Mouse (Mus musculus) natural killer cell, adult 2 months (primary cell): Measurements from ENCODE around the gene Gpatch1.
A peak's percentile ranks its signal among the peaks of the same experiment; 100 is the strongest.
"Not testable (repeated sequence)": the region's sequence is repeated elsewhere in the genome, so short reads cannot be mapped to it uniquely, and the experiment has no call there.

ENCODE experiments used
- DNase-seq, 2 experiments: peaks; one replicate each; pipeline ENCODE4 v3.0.0; 2022; ENCODE audit warnings: low spot score in 2 of 2

Gpatch1 gene

DNA sequence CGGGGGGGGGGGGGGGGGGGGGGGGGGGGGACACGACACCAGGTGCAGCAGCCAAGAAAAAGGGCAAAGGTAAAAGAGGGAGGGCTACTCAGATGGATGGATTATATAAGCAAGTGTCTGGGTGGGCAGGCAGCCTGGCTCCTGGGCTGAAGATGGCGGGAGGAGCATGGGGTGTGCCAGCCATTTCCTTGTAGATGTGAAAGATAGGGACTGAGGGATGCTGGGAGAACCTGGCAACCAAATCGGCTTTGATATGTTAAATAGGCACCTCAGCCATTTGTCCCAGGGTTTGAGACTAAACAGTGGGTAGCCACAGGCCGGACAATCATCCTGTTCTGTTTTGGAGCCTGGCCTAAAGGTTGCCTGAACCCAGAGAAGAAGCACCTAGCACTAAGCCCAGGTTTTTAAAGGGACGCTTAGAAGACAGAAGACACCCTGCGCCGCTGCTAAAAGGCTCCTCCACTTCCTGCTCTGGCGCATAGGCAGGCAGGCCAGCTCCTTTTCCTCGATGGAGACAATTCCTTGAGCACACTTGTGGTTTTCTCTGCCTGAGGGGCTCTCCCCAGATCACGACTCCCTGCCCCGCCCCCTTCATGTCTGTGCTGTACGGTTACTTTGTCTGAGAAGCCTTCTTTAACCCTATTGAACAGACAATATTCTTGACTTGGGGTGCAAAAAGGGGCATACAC is 4.6 kb upstream of the Gpatch1 start:
- no peak for DNase-seq

DNA sequence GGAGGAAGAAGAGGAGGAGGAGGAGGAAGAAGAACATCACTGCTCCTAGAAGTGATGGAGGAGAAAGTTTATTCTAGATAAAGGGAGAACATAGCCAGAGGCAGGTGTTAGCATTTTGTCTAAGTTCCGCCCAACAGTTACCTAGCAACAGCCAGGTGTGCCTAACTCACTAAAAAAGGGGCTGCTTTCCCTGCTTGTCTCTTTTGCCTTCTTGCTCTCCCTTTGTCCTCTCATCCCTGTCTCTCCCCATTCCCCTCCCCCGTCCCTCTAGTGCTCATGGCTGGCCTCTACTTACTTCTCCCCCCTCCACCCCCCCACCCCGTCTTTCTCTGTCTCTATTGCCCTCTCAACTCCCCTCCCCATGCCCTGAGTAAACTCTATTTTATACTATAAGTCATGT is 3.9 kb upstream of the Gpatch1 start:
- DNase-seq: no peak

DNA sequence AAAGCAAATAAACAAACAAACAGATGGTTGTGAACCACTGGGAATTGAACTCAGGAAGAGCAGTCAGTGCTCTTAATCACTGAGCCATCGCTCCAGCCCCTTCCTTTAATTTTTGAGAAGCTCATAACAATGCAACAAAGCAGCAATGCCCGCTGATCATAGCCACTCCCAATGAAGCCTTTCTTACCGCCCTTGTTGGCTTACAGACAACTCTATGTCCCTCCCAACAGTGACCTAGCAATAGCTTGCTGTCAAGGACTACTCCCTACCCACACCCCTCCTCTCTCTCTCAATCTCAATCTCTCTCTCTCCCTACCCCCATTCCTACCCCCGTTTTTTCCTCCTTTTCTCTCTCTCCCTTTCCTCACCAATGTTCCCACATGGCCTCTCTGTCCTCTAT is 1.5 kb upstream of the Gpatch1 start:
- no peak for DNase-seq

DNA sequence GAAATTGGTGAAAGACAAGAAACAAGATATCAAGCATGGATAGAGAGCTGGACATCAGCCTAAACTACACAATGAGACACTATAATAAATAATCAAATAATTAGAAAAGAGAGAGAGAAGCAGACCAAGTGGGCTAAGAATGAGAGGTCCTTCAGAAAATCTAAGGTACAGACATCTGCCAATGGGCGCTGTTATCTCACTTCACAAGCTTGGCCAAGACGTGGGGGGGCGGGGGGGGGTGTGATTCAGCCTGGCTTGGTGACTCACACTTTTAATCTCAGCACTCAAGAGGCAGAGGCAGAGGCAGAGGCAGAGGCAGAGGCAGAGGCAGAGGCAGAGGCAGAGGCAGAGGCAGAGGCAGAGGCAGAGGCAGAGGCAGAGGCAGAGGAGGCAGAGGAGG is 981 bp upstream of the Gpatch1 start:
- not testable (repeated sequence) for DNase-seq

DNA sequence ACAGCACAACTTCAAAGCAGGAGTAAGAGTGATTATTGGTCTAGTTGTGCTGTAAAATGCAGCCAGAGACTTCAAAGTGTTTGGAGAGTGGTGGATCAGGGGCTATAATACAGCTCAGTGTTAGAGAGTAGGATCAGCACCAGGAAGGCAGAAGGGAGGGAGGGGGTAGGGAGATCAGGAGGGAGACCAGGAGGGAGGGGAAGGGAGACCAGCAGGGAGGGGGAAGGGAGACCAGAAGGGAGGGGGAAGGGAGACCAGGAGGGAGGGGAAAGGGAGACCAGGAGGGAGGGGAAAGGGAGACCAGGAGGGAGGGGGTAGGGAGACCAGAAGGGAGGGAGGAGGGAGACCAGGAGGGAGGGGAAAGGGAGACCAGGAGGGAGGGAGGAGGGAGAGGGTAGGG is 4.1 kb downstream of the Gpatch1 start:
- DNase-seq: no peak

DNA sequence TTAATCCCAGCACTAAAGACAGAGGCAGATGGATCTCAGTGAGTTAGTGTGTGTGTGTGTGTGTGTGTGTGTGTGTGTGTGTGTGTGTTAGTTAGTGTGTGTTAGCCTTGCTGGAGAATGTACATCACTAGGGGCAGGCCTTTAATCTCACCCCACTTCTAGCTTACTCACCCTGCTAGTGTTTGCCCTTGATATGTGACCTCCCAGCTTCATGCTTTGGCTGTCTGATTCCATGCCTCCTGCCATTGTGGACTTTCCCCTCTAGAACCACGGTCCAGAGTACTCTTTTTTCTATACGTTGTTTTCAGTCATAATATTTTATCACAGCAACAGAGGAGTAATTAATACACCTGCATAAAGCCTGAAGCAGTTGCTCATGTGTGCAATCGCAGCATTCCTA is 7.0 kb downstream of the Gpatch1 start:
- DNase-seq: no peak

DNA sequence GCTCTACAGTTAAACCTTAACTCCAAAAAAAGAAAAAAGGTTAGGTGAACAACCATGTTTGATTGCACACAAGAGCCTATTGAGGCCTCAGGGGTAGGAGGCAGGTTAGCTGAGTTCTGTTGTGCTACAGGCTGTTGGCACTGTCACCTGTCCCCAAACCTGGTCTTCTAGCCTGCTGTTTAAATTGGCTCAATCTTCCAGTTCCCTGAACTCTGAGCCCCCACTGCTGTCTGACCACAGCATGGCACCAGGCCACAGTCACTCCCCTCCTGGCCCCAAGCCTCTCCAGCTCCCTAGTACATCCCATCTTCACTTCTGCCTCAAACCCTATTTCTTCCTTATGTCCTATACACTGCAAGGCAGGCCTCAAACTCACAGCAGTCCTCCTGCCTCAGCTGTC is 17.4 kb downstream of the Gpatch1 start:
- DNase-seq: no peak

DNA sequence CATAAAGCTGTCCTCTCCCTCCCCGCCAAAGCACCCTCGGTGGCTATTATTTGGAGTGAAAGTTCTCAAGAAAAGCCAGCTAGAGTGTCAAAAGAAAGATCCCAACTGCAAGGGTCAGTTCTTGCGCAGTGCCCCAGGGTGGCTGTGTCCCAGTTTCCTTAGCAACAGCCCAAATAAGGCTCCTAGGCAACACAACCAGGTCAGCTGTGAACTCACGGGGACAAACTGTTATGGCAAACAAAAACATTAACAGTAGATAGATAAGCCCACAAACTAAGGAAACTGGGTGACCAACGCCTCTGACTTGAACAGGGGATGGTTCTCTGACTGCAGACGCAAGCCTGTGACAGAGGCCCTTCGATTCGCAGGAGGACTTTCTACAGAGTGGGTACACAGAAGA is 18.6 kb downstream of the Gpatch1 start:
- DNase-seq: no peak

DNA sequence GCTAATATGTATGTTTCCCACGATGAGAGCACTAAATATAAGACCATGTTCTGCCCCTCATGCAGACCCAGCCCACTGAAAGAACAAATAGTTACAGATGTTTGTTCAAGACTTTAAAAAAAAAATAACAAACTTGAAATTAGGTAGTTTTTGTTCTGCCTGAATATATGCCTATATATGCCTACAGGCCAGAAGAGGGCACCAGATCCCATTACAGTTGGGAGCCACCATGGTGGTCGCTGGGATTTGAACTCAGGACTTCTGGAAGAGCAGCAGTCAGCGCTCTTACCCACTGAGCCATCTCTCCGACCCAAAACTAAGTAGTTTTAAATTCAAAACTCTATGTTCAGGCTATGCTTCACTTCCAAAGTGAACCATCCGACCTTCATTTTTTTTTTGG is 20.4 kb downstream of the Gpatch1 start:
- no peak for DNase-seq

DNA sequence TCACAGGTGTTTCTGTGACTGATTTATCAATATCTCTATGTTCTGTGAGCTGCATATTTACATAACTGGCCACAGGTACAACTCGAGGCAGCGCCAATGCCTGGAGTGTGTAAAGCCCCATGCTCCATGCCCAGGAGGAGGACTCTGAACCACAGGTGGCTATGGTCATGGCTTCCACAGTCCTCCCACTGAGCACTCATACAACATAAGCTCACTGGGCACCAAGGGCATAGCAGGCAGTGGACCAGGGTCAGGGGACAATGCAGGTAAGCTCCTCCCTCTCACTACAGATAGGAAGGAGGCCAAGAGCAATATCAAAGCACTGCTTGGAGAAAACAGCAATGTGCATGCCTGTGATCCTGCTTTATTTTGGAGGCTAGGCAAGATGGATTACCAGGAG is 22.6 kb downstream of the Gpatch1 start:
- DNase-seq: no peak

DNA sequence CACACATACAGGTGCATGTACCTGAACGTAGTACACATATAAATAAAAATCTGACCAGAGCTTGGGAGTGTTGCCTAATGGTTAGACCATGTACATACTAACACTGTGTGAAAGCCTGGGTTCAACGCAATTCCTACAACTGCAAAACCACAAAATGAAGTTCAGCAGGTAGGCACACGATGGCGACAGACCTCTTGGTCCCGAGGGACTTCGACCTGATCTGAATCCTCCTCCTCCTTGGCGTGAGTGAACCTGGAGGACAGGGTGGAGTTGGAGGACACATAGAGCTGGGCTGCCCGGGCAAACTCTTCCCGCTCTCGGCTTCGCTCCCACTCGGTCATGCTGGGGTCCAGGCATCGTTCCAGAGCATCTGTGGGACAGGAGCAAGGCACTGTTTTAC is 24.8 kb downstream of the Gpatch1 start:
- no peak for DNase-seq

DNA sequence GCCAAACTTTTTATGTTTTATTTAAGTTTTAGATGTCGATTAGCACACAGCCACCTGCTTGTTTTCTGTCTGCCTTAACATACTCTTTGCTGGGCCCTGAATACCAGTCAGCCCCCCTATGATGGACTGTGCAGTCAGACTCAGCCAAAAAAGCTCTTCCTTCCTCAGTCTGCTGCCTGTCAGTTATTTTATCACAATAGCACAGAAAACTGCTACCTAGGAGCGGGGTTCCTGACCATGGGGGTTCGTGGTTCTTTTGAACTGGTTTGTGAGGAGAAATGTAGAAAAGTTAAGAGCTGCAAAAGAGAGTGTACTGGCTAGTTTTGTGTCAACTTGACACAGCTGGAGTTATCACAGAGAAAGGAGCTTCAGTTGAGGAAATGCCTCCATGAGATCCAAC is 39.3 kb downstream of the Gpatch1 start:
- DNase-seq: no peak

DNA sequence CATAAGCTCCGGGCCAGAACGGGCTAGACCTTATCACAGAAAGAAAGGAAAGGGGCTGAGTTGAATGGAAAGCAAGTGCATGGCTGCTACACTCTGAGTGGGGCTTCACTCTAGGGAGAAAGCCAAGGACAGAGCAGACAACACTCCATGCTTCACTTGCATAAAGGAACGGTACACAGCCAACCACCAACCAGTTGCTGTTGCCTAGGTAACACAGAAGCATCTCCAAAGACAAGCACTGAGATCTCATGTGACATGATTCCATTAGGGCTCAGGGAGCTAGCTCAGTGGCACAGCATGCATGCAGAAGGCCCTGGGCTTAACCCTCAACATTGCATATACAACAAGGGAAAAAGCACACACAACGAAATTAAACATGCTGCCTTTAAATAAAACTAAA is 40.8 kb downstream of the Gpatch1 start:
- DNase-seq: no peak

DNA sequence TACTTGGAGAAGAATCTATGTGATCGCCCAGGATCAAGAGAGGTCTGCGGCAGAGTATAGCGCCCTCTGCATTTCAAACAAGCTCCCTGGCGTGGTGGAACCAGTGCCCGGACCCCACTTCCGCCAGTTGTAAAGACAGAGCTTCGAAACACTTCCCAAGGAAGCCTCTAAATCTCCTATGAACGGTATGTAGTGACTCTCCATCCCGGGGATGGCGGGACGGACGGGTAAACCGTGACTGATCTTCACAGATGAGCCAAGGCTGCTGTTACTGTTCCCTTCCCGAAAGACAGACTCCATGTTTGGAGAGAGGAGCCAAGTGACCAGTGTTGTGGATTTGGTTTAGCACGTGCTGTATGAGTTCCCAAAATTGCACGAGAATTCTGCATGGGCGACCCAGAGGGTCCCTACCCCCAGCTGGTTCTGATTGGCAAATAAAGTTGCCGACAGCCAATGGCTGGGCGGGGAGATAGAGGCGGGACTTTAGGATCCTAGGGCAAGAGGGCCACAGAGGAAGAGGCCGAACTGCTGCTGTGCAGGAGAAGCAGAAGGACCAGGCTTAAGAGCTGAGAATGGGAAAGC is 48.7 kb downstream of the Gpatch1 start:
- peak; percentile 10 to 20 for DNase-seq

DNA sequence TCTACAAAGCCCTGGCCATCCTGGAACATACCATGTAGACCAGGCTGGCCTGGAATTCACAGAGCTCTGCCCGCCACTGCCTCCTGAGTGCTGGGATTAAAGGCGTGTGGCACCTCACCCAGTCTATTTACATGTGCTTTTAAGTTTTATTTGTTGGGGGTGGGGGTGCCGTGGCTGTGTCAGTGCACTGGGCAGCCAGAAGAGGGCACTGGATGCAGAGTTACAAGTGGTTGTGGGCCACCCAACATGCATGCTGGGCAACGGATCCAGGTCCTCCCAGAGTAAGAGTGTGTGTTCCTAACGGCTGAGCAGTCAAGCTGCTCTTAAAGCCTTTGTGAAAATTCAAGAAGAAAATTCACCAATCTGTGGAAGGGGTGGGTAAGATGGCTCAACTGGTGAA is 50.4 kb downstream of the Gpatch1 start:
- DNase-seq: no peak

DNA sequence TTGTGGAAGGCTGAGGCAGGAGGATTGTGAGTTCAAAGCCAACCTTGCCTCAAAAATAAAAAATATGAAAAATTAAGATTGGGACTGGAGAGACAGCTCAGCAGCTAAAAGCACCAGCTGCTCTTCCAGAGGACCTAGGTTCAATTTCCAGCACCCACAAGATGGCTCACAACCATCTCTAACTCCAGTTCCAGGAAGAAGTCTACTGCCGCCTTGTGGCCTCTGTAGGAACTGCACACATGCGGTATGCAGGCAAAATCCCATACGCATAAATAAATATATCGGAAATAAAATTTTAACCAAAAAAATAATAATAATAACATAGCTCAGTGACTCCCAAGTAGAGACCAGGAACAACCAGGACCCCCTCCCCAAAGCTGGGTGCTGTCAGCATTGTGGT is 51.6 kb downstream of the Gpatch1 start:
- no peak for DNase-seq

DNA sequence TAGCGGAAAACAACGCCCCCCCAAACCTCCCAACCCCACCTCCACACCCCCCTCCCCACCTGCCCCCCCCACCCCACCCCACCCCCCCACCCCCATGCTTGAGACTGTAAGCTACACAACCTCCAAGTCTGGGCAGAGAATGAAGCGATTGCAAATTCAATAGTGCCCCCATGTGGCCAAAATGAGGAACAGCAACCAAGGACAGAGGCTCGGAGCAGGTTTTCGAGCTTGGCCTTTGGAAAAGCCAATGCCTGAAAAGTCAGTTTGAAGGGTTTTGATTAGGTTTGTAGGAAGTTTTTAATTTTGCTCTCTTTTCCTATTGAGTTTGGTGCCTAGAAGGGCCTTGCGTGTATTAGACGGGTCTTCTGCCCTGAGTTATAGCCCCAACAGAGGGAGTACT is 53.5 kb downstream of the Gpatch1 start:
- DNase-seq: peak; percentile 42 to 49

DNA sequence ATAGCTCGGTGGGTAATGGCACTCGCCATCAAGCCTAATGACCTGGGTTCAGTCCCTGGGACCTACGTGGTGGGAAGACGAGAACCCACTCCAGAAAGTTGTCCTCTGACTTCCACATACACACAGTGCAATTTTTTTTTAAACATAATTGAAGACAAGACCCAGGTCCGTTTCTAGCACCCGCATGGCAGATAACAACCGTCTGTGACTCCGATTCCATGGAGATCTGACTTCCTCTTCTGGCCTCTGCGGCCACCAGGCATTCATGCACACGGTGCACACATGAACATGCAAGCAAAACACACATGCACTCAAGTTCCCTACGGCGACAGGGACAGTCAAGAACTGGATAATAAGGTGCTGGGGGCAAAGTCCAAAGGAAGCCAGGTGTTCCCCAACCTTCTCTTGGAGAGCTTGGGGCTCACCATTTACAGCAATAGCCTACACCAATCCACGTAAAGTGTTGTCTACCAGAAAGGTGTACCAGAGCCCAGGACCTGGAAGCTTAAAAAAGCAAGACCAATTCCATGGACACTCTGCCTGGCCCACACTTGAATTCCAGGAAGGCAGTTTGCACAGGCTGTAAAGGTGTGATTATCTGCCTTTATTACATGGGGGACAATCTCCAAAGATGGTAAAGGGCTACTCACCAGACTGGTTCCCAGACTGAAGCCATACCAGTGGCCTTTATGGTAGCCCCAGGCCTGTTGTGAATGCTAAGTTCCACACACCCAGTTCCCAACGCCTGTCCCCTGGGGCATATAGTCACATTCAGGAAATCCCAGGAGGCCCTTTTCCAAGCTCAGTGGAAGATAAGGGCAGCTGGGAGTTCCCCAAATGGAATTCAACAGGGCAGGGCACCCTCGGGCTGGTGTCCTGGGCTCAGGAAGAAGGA is 54.4 kb downstream of the Gpatch1 start:
- no peak for DNase-seq

DNA sequence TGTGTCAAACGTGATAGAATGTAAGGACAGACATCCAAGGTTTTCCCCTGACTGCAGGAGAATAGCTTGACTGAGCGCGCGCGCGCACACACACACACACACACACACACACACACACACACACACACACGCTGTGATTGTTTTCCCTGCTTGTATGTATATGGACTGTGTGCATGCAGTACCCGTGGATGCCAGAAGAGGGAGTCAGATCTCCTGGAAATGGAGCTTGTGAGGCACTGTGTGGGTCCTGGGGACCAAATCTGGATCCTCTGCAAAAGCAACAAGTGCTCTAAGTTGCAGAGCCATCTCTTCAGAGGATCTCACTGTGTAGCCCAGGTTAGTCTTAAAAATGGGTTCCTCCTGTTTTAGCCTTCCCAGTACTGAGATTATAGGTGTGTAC is 58.9 kb downstream of the Gpatch1 start:
- no peak for DNase-seq

DNA sequence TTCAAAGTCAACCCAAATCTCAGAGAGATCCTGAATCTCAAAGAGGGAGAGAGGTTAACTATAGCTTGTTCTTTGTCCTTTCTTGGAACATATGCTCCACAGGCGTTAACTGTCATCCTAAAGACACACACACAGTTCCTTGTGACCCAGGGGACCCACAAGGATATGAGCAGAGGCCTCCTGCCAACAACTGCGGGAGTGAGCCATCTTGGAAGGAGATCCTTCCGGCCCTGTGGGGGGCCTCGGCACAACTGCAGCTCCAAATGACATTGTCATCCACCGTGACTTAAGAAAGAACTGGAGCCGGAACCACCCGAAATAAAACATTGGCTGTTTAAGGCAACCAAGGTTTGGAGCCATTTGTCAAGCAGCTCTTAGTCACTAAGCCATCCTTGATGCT is 59.9 kb downstream of the Gpatch1 start:
- no peak for DNase-seq

DNA sequence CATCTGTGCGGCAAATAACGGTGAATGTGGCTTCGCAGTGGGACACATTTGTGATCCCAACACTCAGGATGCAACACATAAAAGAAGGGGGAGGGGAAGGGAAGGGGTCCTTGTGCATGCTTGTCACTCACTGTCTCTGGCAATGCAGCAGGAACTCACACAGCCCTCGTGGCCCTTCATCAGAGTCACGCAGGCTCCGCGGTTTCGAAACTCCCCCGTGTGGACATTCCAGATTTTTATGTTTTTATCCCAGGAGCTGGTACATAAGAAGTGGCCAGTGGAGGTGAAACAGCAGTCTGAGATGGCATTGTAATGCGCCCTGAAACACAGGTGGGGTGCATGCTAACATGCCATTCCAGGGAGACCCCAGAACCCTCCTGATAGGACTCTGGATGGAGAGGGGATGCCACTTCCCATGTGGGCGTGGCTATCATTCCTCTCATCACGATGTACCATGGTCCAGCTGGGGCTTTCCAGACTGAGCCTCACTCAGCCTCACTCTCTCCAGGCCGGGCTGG is 66.1 kb downstream of the Gpatch1 start:
- DNase-seq: no peak

DNA sequence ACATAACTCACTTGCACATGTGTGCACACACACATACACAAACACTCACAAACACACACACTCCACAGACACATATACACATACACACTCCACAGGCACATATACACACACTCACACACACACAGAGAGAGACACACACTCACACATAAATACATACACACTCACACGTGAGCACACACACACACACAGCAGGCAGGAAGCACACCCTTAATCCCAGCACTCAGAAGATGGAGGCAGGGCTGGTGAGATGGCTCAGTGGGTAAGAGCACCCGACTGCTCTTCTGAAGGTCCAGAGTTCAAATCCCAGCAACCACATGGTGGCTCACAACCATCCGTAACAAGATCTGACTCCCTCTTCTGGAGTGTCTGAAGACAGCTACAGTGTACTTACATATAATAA is 80.3 kb downstream of the Gpatch1 start:
- DNase-seq: not testable (repeated sequence)

DNA sequence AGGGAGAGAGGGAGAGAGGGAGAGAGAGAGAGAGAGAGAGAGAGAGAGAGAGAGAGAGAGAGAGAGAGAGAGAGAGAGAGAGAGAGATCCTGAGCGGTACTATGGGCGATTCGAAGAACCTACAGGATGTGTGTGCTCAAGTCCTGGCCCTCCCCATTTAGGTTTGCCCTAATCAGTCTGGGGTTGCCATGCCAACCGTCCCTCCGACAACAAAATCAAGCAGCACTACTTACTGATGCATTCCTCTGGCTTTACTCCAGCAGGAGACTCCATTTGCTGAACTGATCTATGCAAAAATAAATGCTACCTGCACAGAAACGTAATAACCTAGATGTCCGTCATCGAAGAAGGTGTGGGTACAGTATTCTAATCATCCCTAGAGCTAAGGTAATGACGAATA is 82.9 kb downstream of the Gpatch1 start:
- DNase-seq: peak; percentile 61 to 68
